Mouse (Mus musculus): ENCODE measurements around the gene Kmt5c.

DNA sequence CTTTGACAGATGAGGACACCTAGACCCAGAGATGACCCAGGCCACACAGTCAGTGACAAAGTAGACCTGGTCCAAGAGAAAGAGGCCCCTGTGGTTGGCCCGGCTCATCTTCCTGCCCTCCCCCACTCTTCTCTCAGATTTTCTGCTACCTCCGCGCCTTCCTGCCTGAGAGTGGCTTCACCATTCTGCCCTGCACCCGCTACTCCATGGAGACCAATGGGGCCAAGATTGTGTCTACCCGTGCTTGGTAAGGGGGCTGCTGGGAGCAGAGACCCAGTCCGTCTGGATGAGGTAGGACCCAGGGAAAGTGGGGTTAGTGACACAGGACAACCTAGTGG, 2.5 kb downstream of the Kmt5c start:
- no peak for TF ChIP-seq CTCF (IDR thresholded peaks at IDR 0.05; ENCODE audit: borderline replicate concordance, control insufficient read depth, extremely low read depth, insufficient read depth, low read length, poor library complexity)
- no peak for TF ChIP-seq POLR2A (IDR thresholded peaks at IDR 0.05; ENCODE audit: control insufficient read depth, extremely low read depth, insufficient read depth, low read length, poor library complexity)

Data from thymus, adult 2 months (tissue).